Mouse (Mus musculus) midbrain, embryonic 11.5 days (tissue): Measurements from ENCODE around the gene Tesk1. TPM values are rescaled to one million over a fixed set of nuclear protein-coding genes. Genes with fewer than 3 reads are reported as not detected.
"Not testable (repeated sequence)": the region's sequence is repeated elsewhere in the genome, so short reads cannot be mapped to it uniquely, and the experiment has no call there.

Experiments
- ATAC-seq: fragments of 200-750 bp; cut with Nextera tagmentation; 2 replicates; pipeline ENCODE4 v1.8.0; 2017; ENCODE audit warnings: moderate TSS enrichment, moderate library complexity; ENCODE audit not compliant: low FRiP score
- DNase-seq: peaks from one replicate; pipeline ENCODE4 v3.0.0; 2015; ENCODE audit warnings: low spot score; ENCODE audit errors: missing footprints
- H3K27ac ChIP-seq: fragments of 300-500 bp; sonication (generic); 2 replicates; pipeline ENCODE4 v1.5.1; 2014; ENCODE audit warnings: low read depth, low read length
- H3K27me3 ChIP-seq: fragments of 300-500 bp; sonication (generic); 2 replicates; pipeline ENCODE4 v1.6.1; 2014; ENCODE audit warnings: mild to moderate bottlenecking, low read length, moderate library complexity, mixed read lengths; ENCODE audit not compliant: control insufficient read depth, insufficient read depth
- H3K36me3 ChIP-seq: fragments of 300-500 bp; sonication (generic); 2 replicates; pipeline ENCODE4 v1.6.1; 2014; ENCODE audit warnings: mild to moderate bottlenecking, low read length, moderate library complexity, mixed read lengths; ENCODE audit not compliant: control insufficient read depth, insufficient read depth
- H3K4me1 ChIP-seq: fragments of 300-500 bp; sonication (generic); 2 replicates; pipeline ENCODE4 v1.6.1; 2014; ENCODE audit warnings: low read length; ENCODE audit not compliant: control insufficient read depth, insufficient read depth
- H3K4me2 ChIP-seq: fragments of 300-500 bp; sonication (generic); 2 replicates; pipeline ENCODE4 v1.6.1; 2014; ENCODE audit warnings: mild to moderate bottlenecking, moderate library complexity
- H3K4me3 ChIP-seq: fragments of 300-500 bp; sonication (generic); 2 replicates; pipeline ENCODE4 v1.5.1; 2014; ENCODE audit warnings: low read depth, low read length
- H3K9ac ChIP-seq: fragments of 300-500 bp; sonication (generic); 2 replicates; pipeline ENCODE4 v1.6.1; 2014; ENCODE audit warnings: low read length
- H3K9me3 ChIP-seq: fragments of 300-500 bp; sonication (generic); 2 replicates; pipeline ENCODE4 v1.6.1; 2016; ENCODE audit warnings: low read length; ENCODE audit not compliant: control insufficient read depth
- WGBS: fragments of 180-500 bp; shearing (Covaris S2); extraction: QIAGEN DNeasy Blood & Tissue Kit; methylation state at CpG from one replicate; pipeline ENCODE4 v1.1.7; 2014; 5-methylcytosine and 5-hydroxymethylcytosine counted together
- polyA plus RNA-seq: library from polyadenylated mRNA; unstranded; fragments of >200 nt; fragmentation: Nextera tagmentation; extraction: Ambion mirVana; gene quantifications from 2 replicates; pipeline ENCODE4 v1.2.1, GENCODE M21; 2014

Gene Tesk1
- polyA plus RNA-seq, 1 experiment from 2014 or later, result 7.3 TPM

DNA sequence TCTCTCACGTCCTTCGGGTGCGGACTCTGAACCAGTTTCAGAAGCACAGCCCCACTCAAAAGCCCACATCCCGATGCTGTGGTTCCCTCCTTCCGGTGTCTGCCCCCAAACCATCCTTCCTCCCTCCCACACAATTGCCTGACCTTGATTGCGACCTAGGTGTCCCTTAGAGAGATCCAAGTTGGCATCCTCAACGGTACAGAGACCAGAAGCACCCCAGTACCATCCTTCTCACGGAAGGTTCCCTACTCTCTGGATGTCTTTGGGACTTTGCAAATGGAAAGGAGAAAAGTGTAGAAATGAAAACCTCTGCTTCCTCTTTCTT lies 36.8 kb downstream of the Tesk1 start:
- Histone ChIP-seq H3K9ac (peak overlapping the region; percentile 9; the same call in 1 of the 2 replicates), H3K27ac (no peak overlapping the region), H3K9me3 (no peaks in the 10 kb centered on the region), H3K4me3 (peak overlapping the region; percentile 21), H3K4me1 (no peaks in the 10 kb centered on the region), H3K36me3 (no peaks in the 10 kb centered on the region), H3K27me3 (no peaks in the 10 kb centered on the region), H3K4me2 (peak overlapping the region; percentile 33)
- 58% methylated on average over 8 of the region's 8 CpGs for WGBS
- ATAC-seq, result no peak
- no peak for DNase-seq

GRCm38 (mm10) chr4:43478906-43479832 lies 37.4 kb downstream of the Tesk1 start:
- 48% methylated on average over 24 of the region's 24 CpGs for WGBS
- Histone ChIP-seq H3K4me3 (no peak overlapping the region), H3K27me3 (no peaks in the 10 kb centered on the region), H3K36me3 (no peaks in the 10 kb centered on the region), H3K27ac (no peak overlapping the region), H3K9me3 (no peaks in the 10 kb centered on the region), H3K4me2 (no peak overlapping the region), H3K9ac (no peak overlapping the region), H3K4me1 (no peaks in the 10 kb centered on the region)
- no peak for ATAC-seq
- peak; percentile 93 for DNase-seq

DNA sequence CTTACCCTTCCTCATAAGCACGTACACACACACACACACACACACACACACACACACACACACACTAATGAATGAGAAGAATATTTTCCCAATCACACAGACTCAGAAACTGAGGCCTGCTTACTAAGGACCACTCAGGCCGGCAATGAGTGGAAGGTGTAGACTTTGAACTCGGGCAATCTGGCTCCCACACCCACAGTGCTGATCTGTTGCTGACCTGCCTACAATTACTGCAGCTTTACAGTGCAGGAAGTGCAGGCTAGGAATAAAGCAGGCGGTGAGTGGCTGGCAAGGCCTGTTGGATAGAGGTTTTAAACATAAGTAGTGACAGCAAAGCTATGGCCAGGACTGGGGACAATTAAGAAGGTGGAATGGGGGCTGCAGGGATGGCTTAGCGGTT lies 39.2 kb downstream of the Tesk1 start:
- Histone ChIP-seq H3K9me3 (no peaks in the 10 kb centered on the region), H3K36me3 (no peaks in the 10 kb centered on the region), H3K4me2 (no peak overlapping the region), H3K4me3 (no peak overlapping the region), H3K9ac (no peak overlapping the region), H3K4me1 (no peaks in the 10 kb centered on the region), H3K27me3 (no peaks in the 10 kb centered on the region), H3K27ac (no peak overlapping the region)
- DNase-seq (no peak), ATAC-seq (no peak)
- 87% methylated on average over 5 of the region's 5 CpGs for WGBS

DNA sequence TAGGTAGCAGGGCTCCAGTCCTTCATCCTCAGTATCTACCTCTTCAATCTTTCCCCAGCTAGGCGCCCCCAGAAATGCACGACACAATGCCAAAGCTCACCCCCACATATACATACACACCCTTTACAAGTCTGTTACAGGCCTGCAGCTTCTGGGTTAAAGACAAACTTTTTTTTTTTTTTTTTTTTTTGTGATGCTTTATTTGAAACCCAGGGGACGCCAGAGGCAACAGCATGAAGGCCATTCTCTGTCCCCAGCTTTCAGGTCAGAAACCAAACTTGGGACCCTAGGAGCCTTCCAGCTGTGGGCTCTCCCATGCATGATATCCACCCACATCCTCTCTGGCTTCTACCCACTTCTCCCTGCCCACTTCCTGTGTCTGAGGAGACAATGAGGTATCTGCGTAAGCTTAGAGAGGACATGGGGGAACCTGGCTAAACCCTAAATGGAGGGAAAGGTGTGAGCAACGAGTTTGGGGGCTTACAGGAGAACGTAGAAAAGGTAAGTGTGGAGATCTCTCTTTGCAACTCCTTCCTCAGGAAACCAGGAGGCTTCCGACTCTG lies 40.2 kb downstream of the Tesk1 start:
- Histone ChIP-seq H3K27me3 (no peaks in the 10 kb centered on the region), H3K4me3 (no peak overlapping the region), H3K4me1 (no peaks in the 10 kb centered on the region), H3K9me3 (no peaks in the 10 kb centered on the region), H3K4me2 (no peak overlapping the region), H3K9ac (no peak overlapping the region), H3K27ac (no peak overlapping the region), H3K36me3 (no peaks in the 10 kb centered on the region)
- ATAC-seq (no peak), DNase-seq (no peak)
- 77% methylated on average over 7 of the region's 7 CpGs for WGBS

GRCm38 (mm10) chr4:43482591-43482990 lies 40.9 kb downstream of the Tesk1 start:
- Histone ChIP-seq H3K4me1 (no peaks in the 10 kb centered on the region), H3K4me2 (no peak overlapping the region), H3K9ac (no peak overlapping the region), H3K36me3 (no peaks in the 10 kb centered on the region), H3K27ac (no peak overlapping the region), H3K9me3 (no peaks in the 10 kb centered on the region), H3K27me3 (no peaks in the 10 kb centered on the region), H3K4me3 (no peak overlapping the region)
- WGBS, result 73% methylated on average over 10 of the region's 10 CpGs
- DNase-seq (no peak), ATAC-seq (no peak)

DNA sequence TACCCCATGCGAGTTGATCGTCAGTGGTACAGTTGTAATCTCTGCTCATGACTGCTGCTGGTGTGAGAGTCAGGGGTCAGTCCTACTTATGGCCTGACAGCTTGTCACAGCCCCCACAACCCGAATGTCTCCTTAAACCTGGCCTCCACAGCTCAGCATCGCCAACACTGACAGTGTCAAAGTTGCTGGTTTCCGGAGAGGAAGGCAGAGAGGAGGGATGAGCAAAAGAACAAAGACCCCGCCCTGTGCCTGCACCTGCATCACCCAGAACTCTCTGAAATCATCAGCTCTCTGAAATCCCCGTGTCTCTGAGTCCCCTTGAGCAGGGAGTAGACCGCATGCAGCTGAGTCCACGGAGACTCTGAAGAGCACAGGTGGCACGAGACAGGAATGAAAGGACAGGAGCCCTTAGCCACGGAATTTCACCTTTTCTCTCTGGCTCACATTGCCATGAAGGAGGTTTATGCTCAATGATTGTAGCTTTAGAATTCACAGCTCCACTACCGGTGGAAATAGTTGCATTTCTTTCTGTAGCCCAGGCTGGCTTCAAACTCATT lies 41.9 kb downstream of the Tesk1 start, which contains the start of gene Sit1:
Sit1 (minus strand) TSS at position 200 of the 557 bp plus-strand sequence.
- no peak within 1 kb of the TSS for H3K4me2 ChIP-seq
- no peaks in the 10 kb centered on the region for H3K9me3 ChIP-seq
- WGBS, result 59% methylated on average over 12 of the region's 12 CpGs
- DNase-seq (no peak), ATAC-seq (no peak)
- no peaks in the 10 kb centered on the region for H3K36me3 ChIP-seq
- H3K9ac ChIP-seq, result no peak within 1 kb of the TSS
- no peak within 1 kb of the TSS for H3K27ac ChIP-seq
- no peaks in the 10 kb centered on the region for H3K4me1 ChIP-seq
- no peaks in the 10 kb centered on the region for H3K27me3 ChIP-seq
- no peak within 1 kb of the TSS for H3K4me3 ChIP-seq

- H3K4me1 ChIP-seq, H3K27ac ChIP-seq, H3K9me3 ChIP-seq, H3K9ac ChIP-seq, DNase-seq, H3K4me3 ChIP-seq, H3K27me3 ChIP-seq, H3K4me2 ChIP-seq, ATAC-seq, H3K36me3 ChIP-seq: not testable (repeated sequence)
- WGBS, result 89% methylated on average over 5 of the region's 5 CpGs
Measured at GRCm38 (mm10) chr4:43485666-43486065, 43.9 kb downstream of the Tesk1 start.

- no peak for ATAC-seq
- Histone ChIP-seq H3K4me1 (peaks cover 5% of the 10 kb centered on the region), H3K4me3 (no peak overlapping the region), H3K4me2 (no peak overlapping the region), H3K36me3 (no peaks in the 10 kb centered on the region), H3K9ac (no peak overlapping the region), H3K9me3 (no peaks in the 10 kb centered on the region), H3K27me3 (no peaks in the 10 kb centered on the region), H3K27ac (no peak overlapping the region)
- WGBS, result 90% methylated on average over 3 of the region's 3 CpGs
- peak; percentile 78 for DNase-seq
Measured at GRCm38 (mm10) chr4:43489611-43490010, 47.9 kb downstream of the Tesk1 start.

DNA sequence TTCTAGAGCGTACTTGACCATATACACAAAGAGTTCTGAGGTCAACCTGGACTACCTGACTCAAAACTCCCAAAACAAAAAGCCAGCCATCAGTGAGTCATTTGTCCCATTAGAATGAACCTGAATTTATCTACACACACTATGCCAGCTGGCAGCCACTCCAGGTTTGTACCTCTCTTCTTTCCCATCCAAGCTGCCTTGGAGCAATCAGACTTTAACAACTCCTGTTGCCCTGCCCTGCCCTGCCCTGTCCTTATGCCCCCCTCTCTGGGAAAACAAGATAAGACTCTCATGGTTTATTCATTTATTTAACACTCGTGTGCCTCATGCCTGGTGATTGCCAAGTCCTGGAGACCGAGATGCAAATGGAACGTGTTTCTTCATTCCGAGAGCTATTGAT lies 49.1 kb downstream of the Tesk1 start:
- H3K27ac ChIP-seq, result no peak overlapping the region
- peaks cover 8% of the 10 kb centered on the region for H3K4me1 ChIP-seq
- no peak overlapping the region for H3K4me2 ChIP-seq
- no peak overlapping the region for H3K4me3 ChIP-seq
- WGBS, result 79% methylated on average over 5 of the region's 5 CpGs
- H3K27me3 ChIP-seq, result no peaks in the 10 kb centered on the region
- no peak overlapping the region for H3K9ac ChIP-seq
- no peaks in the 10 kb centered on the region for H3K9me3 ChIP-seq
- no peaks in the 10 kb centered on the region for H3K36me3 ChIP-seq
- no peak for ATAC-seq
- peak; percentile 17 for DNase-seq
